Mouse (Mus musculus) spleen, embryonic (tissue): ENCODE results near the gene Arhgef7.

Experiments
- CTCF ChIA-PET: fragments of 350-600 bp; sonication (Branson Sonifier 250); formaldehyde crosslinking; loops from one replicate; lab custom pipeline; 2022; lab: Charles Lee

Gene Arhgef7

DNA sequence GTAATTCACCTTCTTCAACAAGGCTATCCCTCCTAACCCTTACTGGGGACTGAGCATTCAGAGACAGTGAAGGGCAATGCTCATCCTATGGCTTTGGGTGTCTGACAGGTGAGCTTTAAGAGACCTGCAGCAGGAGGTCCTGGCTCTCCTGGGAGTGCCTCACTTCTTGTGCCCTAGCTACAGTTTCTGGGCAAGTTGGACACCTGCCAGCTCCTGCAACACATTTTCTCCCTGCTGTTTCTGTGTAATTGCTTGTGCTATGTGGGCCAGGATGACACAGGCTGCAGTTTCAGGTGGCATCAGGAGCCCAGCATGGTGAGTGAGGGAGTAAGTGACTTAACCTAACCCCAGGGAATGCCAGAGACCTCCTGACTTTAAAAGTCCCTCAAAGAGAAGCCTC, 67.4 kb downstream of the Arhgef7 start:
- CTCF ChIA-PET, result interaction anchor here (0.7 kb wide), 1 partner anchor 1505 kb away, joined by 3 read pairs; no protein-coding TSS in a partner anchor

DNA sequence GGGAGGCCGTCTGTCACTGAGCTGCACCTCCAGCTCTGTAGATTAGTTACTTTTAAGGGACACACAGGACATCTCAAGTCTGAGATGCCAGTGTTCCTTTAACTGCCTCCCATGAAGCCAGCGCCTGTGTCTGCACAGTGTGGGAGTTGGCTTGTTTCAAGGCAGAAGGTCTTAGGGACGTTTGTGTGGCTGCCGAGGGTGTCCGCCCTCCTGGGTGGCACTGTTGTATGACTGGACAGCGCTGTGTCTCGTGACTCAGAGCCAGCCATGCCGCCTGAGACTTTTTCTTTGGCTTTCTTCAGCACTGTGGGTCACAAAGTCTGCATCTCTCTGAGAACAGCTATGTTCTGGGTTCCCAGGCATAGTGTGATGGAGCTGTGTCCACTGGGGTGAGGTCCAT, 69.6 kb downstream of the Arhgef7 start:
- CTCF ChIA-PET, result no interaction called here

DNA sequence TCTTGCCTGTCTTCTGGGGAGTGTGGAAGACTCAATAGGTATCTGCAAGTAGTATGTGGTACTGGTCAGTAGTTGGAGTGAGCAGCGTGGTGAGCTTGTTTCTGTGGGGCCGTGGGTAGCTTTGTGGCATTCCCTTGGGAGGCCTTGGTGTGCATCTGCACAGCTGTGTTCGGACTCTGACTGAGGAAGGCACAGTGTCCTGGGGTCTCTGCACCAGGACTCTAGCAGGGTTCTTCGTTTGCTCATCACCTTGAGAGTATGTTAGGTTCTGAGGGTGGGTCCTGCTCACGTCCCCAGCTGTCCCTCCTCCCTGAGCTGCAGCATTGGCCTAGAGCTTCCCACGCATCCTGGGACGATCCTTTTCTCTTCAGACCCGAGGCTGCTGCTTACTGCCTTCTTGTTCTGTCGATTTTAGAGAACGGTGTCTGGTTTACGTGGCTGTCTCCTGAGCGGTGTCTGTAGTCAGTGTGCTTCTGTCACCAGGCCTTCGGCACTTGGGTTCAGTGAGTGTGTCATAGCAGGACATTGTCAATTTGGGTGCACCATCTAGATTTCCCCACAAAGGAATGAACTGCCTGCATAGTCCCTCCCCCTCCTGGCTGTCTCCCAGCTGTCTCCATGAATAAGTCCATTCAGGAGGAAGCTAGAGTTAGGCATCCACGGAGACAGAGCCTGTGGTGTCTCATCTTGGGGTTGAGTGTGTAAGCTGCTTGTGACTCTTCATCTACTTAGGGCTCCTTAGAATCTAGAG, 70.4 kb downstream of the Arhgef7 start:
- CTCF ChIA-PET, result no interaction called here

GRCm38 (mm10) chr8:11798480-11798867, 71.0 kb downstream of the Arhgef7 start:
- CTCF ChIA-PET, result no interaction called here

DNA sequence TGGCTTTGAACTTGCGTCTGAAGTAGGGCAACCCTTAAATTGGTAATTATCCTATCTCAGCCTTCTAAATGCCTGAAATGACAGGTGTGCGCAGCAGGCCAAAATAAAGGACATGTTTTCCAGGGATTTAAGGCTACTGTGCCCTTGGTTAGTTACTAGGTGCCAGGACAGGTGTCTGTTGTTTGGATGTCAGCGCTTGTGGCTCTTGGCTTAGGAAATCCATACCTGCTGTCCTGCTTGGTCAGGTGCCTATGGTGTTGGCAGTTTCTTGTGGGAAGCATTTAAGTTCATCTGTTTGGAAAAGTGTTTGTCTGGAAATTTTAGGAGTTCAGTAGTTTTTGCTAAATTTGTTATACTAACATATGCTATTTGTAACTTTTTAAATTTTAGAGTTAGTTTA, 71.6 kb downstream of the Arhgef7 start:
- CTCF ChIA-PET, result no interaction called here

DNA sequence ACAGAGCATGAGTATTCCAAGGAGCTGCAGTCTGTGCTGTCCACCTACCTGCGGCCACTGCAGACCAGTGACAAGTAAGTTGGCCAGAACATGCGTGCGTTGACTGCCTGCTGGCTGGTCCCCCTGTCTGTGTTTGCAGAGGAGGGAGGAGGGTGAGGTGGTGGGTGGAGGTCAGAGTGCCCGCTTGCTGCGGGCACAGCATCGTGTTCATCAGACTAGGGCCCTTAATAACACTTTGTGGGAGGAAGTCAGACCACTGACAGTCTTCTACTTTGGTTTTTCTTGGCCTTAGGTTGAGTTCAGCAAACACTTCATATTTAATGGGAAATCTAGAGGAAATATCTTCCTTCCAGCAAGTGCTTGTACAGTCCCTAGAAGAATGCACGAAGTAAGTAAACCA, 73.0 kb downstream of the Arhgef7 start:
- CTCF ChIA-PET, result interaction anchor here (0.6 kb wide), 1 partner anchor 171 kb away, joined by 4 read pairs; no protein-coding TSS in a partner anchor

- CTCF ChIA-PET, result no interaction called here
Measured at GRCm38 (mm10) chr8:11801571-11801970, 74.0 kb downstream of the Arhgef7 start.

DNA sequence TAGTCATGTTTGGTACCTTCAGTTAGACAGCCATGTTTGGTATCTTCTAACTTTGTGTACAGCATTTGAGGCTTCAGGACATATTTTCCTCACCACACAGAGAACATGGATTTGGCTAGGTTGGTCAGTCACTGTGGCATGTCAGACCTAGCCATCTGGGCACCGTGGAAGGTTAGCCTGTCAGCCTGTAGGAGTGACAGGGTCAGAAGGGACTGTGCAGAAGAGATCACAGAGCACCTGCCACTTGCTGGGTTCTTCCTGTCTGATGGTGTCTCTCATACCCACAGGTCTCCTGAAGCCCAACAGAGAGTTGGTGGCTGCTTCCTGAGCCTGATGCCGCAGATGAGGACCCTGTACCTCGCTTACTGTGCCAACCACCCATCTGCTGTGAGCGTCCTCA, 77.4 kb downstream of the Arhgef7 start:
- CTCF ChIA-PET, result no interaction called here

- CTCF ChIA-PET, result no interaction called here
Measured at GRCm38 (mm10) chr8:11806252-11806651, 78.7 kb downstream of the Arhgef7 start.

- CTCF ChIA-PET, result interaction anchor here (0.7 kb wide), 1 partner anchor 56 kb away, joined by 5 read pairs; no protein-coding TSS in a partner anchor
Measured at GRCm38 (mm10) chr8:11807361-11807760, 79.8 kb downstream of the Arhgef7 start.

DNA sequence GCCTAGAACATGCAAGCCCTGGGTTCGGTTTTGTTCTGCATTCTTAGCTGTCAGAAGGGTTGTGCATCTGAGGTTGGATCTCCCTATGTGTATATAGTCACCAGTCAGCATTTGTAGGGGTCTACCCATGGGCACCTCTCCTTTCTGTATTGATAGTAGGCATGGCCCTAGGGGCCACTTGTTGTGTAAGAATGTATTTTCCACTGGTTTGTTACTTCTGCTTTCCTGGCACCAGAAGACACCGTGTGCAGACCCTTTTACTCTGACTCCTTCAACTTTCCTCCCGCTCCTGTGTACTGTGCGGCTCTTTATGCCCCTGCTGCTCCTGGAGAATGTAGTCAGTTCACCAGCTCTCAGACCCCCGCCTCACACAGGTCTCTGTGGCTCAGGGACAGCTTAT, 80.5 kb downstream of the Arhgef7 start:
- CTCF ChIA-PET, result no interaction called here

GRCm38 (mm10) chr8:11810426-11810825, 82.9 kb downstream of the Arhgef7 start:
- CTCF ChIA-PET, result no interaction called here

- CTCF ChIA-PET, result no interaction called here
Measured at GRCm38 (mm10) chr8:11813801-11814200, 86.3 kb downstream of the Arhgef7 start.

GRCm38 (mm10) chr8:11815206-11815605, 87.7 kb downstream of the Arhgef7 start:
- CTCF ChIA-PET, result no interaction called here

DNA sequence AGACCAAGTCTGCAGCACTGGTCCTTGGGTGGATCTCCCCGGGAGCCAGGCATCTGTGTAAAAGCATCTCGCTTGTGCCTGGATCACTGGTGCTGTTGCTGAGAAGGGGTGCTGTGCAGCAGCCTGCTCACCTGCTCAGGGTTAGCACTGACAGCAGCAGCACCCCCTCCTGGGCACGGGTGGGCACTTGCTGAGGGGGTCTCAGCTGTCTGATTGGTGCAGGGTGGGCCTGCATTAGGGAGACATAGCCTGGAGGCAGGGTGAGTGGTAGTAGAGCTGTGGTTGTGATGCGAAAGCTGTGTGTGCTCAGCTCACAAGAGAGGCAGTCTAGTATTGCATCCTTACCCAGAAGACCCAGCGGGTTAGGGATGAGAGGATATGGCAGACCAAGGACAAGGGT, 92.6 kb downstream of the Arhgef7 start:
- CTCF ChIA-PET, result no interaction called here

GRCm38 (mm10) chr8:11820568-11820967, 93.0 kb downstream of the Arhgef7 start:
- CTCF ChIA-PET, result no interaction called here

DNA sequence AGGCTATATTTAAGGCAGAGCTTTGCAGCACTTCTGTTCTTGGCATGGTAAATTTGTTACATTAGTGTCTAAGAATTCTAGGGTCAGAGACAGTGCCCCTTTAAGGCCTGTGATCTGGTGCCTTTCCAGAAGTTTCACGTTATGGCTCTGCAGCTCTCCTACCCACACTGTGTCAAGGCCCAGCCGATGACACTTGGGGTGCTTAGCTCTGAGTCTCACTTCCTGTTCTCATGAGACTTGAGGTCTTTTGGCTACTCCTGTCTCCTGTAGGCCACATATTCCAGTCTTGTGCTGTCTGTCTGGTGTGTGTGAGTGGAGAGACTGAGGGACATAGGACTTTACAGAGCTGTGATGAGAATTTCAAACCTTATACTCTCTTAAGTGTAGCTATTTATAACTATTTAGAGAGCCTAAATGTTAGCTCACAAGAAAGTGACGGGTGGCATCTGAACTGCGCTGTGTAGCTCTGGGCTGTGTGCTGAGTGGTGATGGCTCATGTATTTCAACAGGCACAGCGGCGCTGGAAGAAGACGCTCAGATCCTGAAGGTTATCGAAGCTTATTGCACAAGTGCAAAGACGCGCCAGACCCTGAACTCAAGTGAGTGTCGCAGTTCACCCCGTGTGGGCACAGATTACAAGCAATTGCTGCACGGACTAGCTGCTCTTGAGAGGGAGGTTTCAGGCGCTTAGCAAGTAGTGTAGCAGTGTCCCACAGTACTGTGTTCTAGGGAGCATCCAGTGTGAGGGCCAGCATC, 94.1 kb downstream of the Arhgef7 start:
- CTCF ChIA-PET, result no interaction called here

GRCm38 (mm10) chr8:11822550-11823060, 95.1 kb downstream of the Arhgef7 start:
- CTCF ChIA-PET, result no interaction called here

DNA sequence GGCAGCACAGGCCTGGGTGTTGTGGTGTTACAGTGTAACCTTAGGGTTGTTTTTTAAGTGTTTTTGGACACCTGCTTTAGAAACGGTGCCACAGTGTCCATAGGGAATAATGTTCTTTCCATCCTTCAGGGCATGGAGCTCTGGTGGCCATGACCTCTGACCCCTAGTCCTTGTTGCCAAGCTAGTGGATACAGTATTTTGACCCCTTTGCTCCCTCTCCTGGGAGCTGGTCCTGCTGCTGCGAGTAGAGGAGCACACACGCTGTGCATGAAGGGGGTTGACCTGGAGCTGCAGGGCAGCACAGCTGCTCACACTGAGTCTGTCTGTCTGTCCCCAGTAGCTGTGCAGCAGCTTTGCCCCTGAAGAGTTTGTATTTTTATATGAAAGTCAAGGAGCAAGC, 98.2 kb downstream of the Arhgef7 start:
- CTCF ChIA-PET, result no interaction called here

DNA sequence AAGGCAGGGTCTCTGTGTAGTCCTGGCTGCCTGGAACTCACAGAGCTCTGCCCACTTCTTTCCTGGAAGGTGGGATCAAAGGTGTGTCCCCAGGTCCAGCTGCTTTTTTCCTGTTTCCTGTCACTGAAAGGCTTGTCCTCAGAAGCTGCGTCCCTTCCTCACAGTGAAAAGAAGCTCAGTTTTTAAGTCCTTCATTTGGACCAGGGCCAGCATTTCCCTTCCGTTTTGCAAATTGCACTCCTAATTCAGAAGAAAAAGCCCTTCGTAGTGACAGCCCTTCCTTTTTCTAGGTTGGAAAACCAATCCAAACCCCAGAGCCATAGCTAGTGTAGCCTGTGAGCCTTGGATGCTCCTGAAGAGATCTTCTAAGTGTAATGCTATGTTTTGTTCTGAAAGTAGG, 99.8 kb downstream of the Arhgef7 start:
- CTCF ChIA-PET, result no interaction called here

GRCm38 (mm10) chr8:11830214-11831046, 102.9 kb downstream of the Arhgef7 start:
- CTCF ChIA-PET, result no interaction called here

GRCm38 (mm10) chr8:11831174-11831573, 103.7 kb downstream of the Arhgef7 start:
- CTCF ChIA-PET, result no interaction called here
